Mouse (Mus musculus) heart, adult 2 months (tissue): Measurements from ENCODE around the gene Olfr808. TPM values are rescaled to one million over a fixed set of nuclear protein-coding genes. Genes with fewer than 3 reads are reported as not detected.

ENCODE experiments used
- DNase-seq, 2 experiments: peaks; one replicate each; pipeline ENCODE4 v3.0.0; 2021
- H3K27ac ChIP-seq: fragments of 200-600 bp; 2 replicates; pipeline ENCODE4 v1.8.1; 2022
- H3K27me3 ChIP-seq: fragments of 200-500 bp; 2 replicates; pipeline ENCODE4 v1.6.1; 2012; ENCODE audit warnings: mild to moderate bottlenecking, low read length, inconsistent platforms, mixed read lengths; ENCODE audit not compliant: control insufficient read depth, insufficient read depth
- H3K36me3 ChIP-seq: fragments of 200-500 bp; 2 replicates; pipeline ENCODE4 v1.6.1; 2012; ENCODE audit warnings: low read length, inconsistent platforms; ENCODE audit not compliant: control insufficient read depth, insufficient read depth
- H3K4me1 ChIP-seq: fragments of 200-500 bp; 2 replicates; pipeline ENCODE4 v1.6.1; 2011; ENCODE audit warnings: low read length; ENCODE audit not compliant: control insufficient read depth, insufficient read depth
- H3K4me3 ChIP-seq: fragments of 200-600 bp; 2 replicates; pipeline ENCODE4 v1.8.1; 2022
- H3K79me2 ChIP-seq: fragments of 200-500 bp; replicated peaks from 2 replicates; pipeline ENCODE4 v1.6.1; 2012; ENCODE audit warnings: mild to moderate bottlenecking, inconsistent platforms, low read length, moderate library complexity, mixed read lengths; ENCODE audit not compliant: control insufficient read depth, insufficient read depth
- H3K9ac ChIP-seq: fragments of 200-500 bp; 2 replicates; pipeline ENCODE4 v1.6.1; 2012; ENCODE audit warnings: low read depth, mild to moderate bottlenecking, control low read depth, inconsistent platforms, low read length, mixed read lengths
- CTCF ChIP-seq: fragments of 200-600 bp; IDR thresholded peaks from 2 replicates; pipeline ENCODE4 v1.8.1; 2022; ENCODE audit warnings: antibody characterized with exemption, mild to moderate bottlenecking, moderate library complexity
- EP300 ChIP-seq: fragments of 200-500 bp; IDR thresholded peaks from 2 replicates; pipeline ENCODE4 v1.6.1; 2011; ENCODE audit warnings: low read depth, low read length, control low read depth; ENCODE audit not compliant: insufficient read depth
- POLR2A ChIP-seq: fragments of 200-500 bp; IDR thresholded peaks from 2 replicates; pipeline ENCODE4 v1.6.1; 2011; ENCODE audit warnings: mild to moderate bottlenecking, low read depth, low read length, control low read depth; ENCODE audit not compliant: insufficient read depth
- WGBS: fragments of 180-500 bp; shearing (Covaris S2); methylation state at CpG from one replicate; pipeline ENCODE4 v1.1.7; 2018; 5-methylcytosine and 5-hydroxymethylcytosine counted together
- intact Hi-C: fragments of 180-260 bp; cut with DNase I; formaldehyde crosslinking; loops from one replicate; pipeline ENCODE4 v1.15.1; 2025
- microRNA-seq, 2 experiments: library from miRNA; unstranded; fragments of <30 nt; microRNA quantifications; one replicate each; pipeline ENCODE4 v1.2.0; 2021
- polyA plus RNA-seq: library from polyadenylated mRNA; depleted of rRNA; stranded (reverse); fragments of >200 nt; gene quantifications from 2 replicates; pipeline ENCODE4 v1.2.3, GENCODE M21; 2012; rRNA removed
- total RNA-seq, 2 experiments: library from RNA; stranded (reverse); gene quantifications; 2 replicates each; pipeline ENCODE4 v1.2.3; 2021

Olfr808 gene
- total and polyA plus RNA-seq, 3 experiments, result not detected

- no peak for TF ChIP-seq CTCF
- TF ChIP-seq EP300, result no peak
- TF ChIP-seq POLR2A, result no peak
- H3K27ac ChIP-seq, result no peak within 1 kb of the TSS
These were observed 29.5 kb downstream of the Olfr808 start, which contains the start of gene Olfr810 for GRCm38 (mm10) chr10:129794817-129795216. Olfr810 (minus strand) TSS chr10:129794917.

GRCm38 (mm10) chr10:129804296-129804695, 39.0 kb downstream of the Olfr808 start, which contains the start of gene Olfr811:
Olfr811 (minus strand) TSS chr10:129804396.
- Histone ChIP-seq H3K4me3 (no peak within 1 kb of the TSS), H3K79me2 (no peaks in the 10 kb centered on the region), H3K4me1 (no peaks in the 10 kb centered on the region), H3K27me3 (no peaks in the 10 kb centered on the region), H3K9ac (no peak within 1 kb of the TSS), H3K27ac (no peak within 1 kb of the TSS), H3K36me3 (no peaks in the 10 kb centered on the region)
- DNase-seq, result no peak
- WGBS, result 71% methylated on average over 4 of the region's 4 CpGs
- no peak for TF ChIP-seq CTCF
- no peak for TF ChIP-seq EP300
- no peak for TF ChIP-seq POLR2A
- intact Hi-C loops, result no loop called here

More at GRCm38 (mm10) chr10:129794817-129795216, 29.5 kb downstream of the Olfr808 start, which contains the start of gene Olfr810:
- Histone ChIP-seq H3K4me1 (no peaks in the 10 kb centered on the region), H3K27me3 (no peaks in the 10 kb centered on the region), H3K36me3 (no peaks in the 10 kb centered on the region), H3K9ac (no peak within 1 kb of the TSS), H3K4me3 (no peak within 1 kb of the TSS), H3K79me2 (no peaks in the 10 kb centered on the region)
- no peak for DNase-seq
- intact Hi-C loops, result no loop called here

Small RNA genes within 50 kb of the gene (microRNA-seq; reads per million reads assigned to microRNA genes)
- 0 reads per million in 2 experiments for gene Gm24485

Other genes with a start within 250 kb of the Olfr808 start
- gene Olfr791, start 243.7 kb upstream of the Olfr808 start, total RNA-seq, result not detected
- gene Olfr791, start 243.7 kb upstream of the Olfr808 start, polyA plus RNA-seq, result not detected in 2 replicates
- not detected for gene Olfr792, start 226.3 kb upstream of the Olfr808 start, total RNA-seq
- gene Olfr792, start 226.3 kb upstream of the Olfr808 start, polyA plus RNA-seq, result not detected in 2 replicates
- not detected for gene Olfr794, start 197.8 kb upstream of the Olfr808 start, total RNA-seq
- not detected in 2 replicates for gene Olfr794, start 197.8 kb upstream of the Olfr808 start, polyA plus RNA-seq
- gene Olfr796, start 152.9 kb upstream of the Olfr808 start, total RNA-seq, result not detected
- not detected in 2 replicates for gene Olfr796, start 152.9 kb upstream of the Olfr808 start, polyA plus RNA-seq
- not detected for gene Olfr798, start 137.5 kb upstream of the Olfr808 start, total RNA-seq
- not detected in 2 replicates for gene Olfr798, start 137.5 kb upstream of the Olfr808 start, polyA plus RNA-seq
- not detected for gene Olfr799, start 128.0 kb upstream of the Olfr808 start, total RNA-seq
- not detected in 2 replicates for gene Olfr799, start 128.0 kb upstream of the Olfr808 start, polyA plus RNA-seq
- gene Olfr800, start 107.8 kb upstream of the Olfr808 start, total RNA-seq, result not detected
- not detected in 2 replicates for gene Olfr800, start 107.8 kb upstream of the Olfr808 start, polyA plus RNA-seq
- not detected for gene Olfr801, start 91.6 kb upstream of the Olfr808 start, total RNA-seq
- not detected in 2 replicates for gene Olfr801, start 91.6 kb upstream of the Olfr808 start, polyA plus RNA-seq
- not detected for gene Olfr802, start 77.3 kb upstream of the Olfr808 start, total RNA-seq
- not detected in 2 replicates for gene Olfr802, start 77.3 kb upstream of the Olfr808 start, polyA plus RNA-seq
- gene Olfr803, start 71.2 kb upstream of the Olfr808 start, total RNA-seq, result not detected
- gene Olfr803, start 71.2 kb upstream of the Olfr808 start, polyA plus RNA-seq, result not detected in 2 replicates
- not detected for gene Olfr804, start 62.3 kb upstream of the Olfr808 start, total RNA-seq
- gene Olfr804, start 62.3 kb upstream of the Olfr808 start, polyA plus RNA-seq, result not detected in 2 replicates
- gene Olfr805, start 36.1 kb upstream of the Olfr808 start, total RNA-seq, result not detected
- gene Olfr805, start 36.1 kb upstream of the Olfr808 start, polyA plus RNA-seq, result not detected in 2 replicates
- not detected for gene Olfr806, start 23.6 kb upstream of the Olfr808 start, total RNA-seq
- not detected in 2 replicates for gene Olfr806, start 23.6 kb upstream of the Olfr808 start, polyA plus RNA-seq
- not detected for gene Olfr807, start 7.7 kb upstream of the Olfr808 start, total RNA-seq
- not detected in 2 replicates for gene Olfr807, start 7.7 kb upstream of the Olfr808 start, polyA plus RNA-seq
- gene Olfr809, start 9.2 kb downstream of the Olfr808 start, total RNA-seq, result not detected
- not detected in 2 replicates for gene Olfr809, start 9.2 kb downstream of the Olfr808 start, polyA plus RNA-seq
- gene Olfr810, start 29.4 kb downstream of the Olfr808 start, total RNA-seq, result not detected
- not detected in 2 replicates for gene Olfr810, start 29.4 kb downstream of the Olfr808 start, polyA plus RNA-seq
- not detected for gene Olfr811, start 38.9 kb downstream of the Olfr808 start, total RNA-seq
- not detected in 2 replicates for gene Olfr811, start 38.9 kb downstream of the Olfr808 start, polyA plus RNA-seq
- not detected for gene Olfr812, start 80.6 kb downstream of the Olfr808 start, total RNA-seq
- not detected in 2 replicates for gene Olfr812, start 80.6 kb downstream of the Olfr808 start, polyA plus RNA-seq
- gene Olfr813, start 89.9 kb downstream of the Olfr808 start, total RNA-seq, result not detected
- not detected in 2 replicates for gene Olfr813, start 89.9 kb downstream of the Olfr808 start, polyA plus RNA-seq
- gene Olfr814, start 114.4 kb downstream of the Olfr808 start, total RNA-seq, result not detected
- gene Olfr814, start 114.4 kb downstream of the Olfr808 start, polyA plus RNA-seq, result not detected in 2 replicates
- gene Olfr815, start 140.4 kb downstream of the Olfr808 start, total RNA-seq, result not detected
- not detected in 2 replicates for gene Olfr815, start 140.4 kb downstream of the Olfr808 start, polyA plus RNA-seq
- not detected for gene Olfr816, start 150.1 kb downstream of the Olfr808 start, total RNA-seq
- not detected in 2 replicates for gene Olfr816, start 150.1 kb downstream of the Olfr808 start, polyA plus RNA-seq
- not detected for gene Olfr818, start 183.6 kb downstream of the Olfr808 start, total RNA-seq
- not detected in 2 replicates for gene Olfr818, start 183.6 kb downstream of the Olfr808 start, polyA plus RNA-seq
- gene Olfr819, start 201.8 kb downstream of the Olfr808 start, total RNA-seq, result not detected
- gene Olfr819, start 201.8 kb downstream of the Olfr808 start, polyA plus RNA-seq, result not detected in 2 replicates
- not detected for gene Olfr247, start 210.7 kb downstream of the Olfr808 start, total RNA-seq
- gene Olfr247, start 210.7 kb downstream of the Olfr808 start, polyA plus RNA-seq, result not detected in 2 replicates
- gene Gm10310, start 219.6 kb downstream of the Olfr808 start, total RNA-seq, result not detected
- not detected in 2 replicates for gene Gm10310, start 219.6 kb downstream of the Olfr808 start, polyA plus RNA-seq
- not detected for gene Olfr820, start 247.1 kb downstream of the Olfr808 start, total RNA-seq
- gene Olfr820, start 247.1 kb downstream of the Olfr808 start, polyA plus RNA-seq, result not detected in 2 replicates